Mouse (Mus musculus): ENCODE measurements around the gene Lrpprc. TPM values are rescaled to one million over a fixed set of nuclear protein-coding genes. Genes with fewer than 3 reads are reported as not detected.
"Not testable (repeated sequence)": the region's sequence is repeated elsewhere in the genome, so short reads cannot be mapped to it uniquely, and the experiment has no call there.

Gene Lrpprc
- 75.1 and 80.6 TPM in 2 replicates for total RNA-seq (2021)
- long read RNA-seq, full-length matches to known transcripts, result 118 of 178 reads
- long read RNA-seq, partial matches to known transcripts, result 29 of 178 reads
- long read RNA-seq, other reads (novel, unspliced or antisense), result 31 of 178 reads

- peak; percentile 94 for DNase-seq
Measured at GRCm38 (mm10) chr17:84790447-84791098, at the start of gene Lrpprc. Gene Lrpprc, minus strand, starts transcription at chr17:84790789.

DNA sequence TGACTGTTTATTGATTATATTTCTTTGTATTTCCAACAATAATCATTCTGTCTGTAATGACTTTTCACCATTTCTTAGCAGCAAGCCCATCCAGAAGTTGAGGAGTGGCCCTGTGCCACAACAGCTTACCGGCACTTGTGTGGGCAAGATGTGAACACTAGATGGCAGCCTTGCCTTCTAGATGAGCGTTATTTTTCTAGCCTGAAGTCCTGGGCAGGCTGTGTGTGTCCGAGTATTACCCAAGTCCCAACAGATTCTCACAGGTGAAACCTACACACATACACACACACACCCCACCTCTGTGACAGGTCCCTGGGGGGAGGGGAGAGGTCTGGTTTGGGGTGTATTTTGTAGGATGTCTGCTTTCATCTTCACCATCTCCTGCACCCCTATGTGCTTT lies 47.2 kb upstream of the Lrpprc start:
- DNase-seq, result peak; percentile 61

- no peak for DNase-seq
Measured at GRCm38 (mm10) chr17:84835249-84835648, 44.7 kb upstream of the Lrpprc start.

DNA sequence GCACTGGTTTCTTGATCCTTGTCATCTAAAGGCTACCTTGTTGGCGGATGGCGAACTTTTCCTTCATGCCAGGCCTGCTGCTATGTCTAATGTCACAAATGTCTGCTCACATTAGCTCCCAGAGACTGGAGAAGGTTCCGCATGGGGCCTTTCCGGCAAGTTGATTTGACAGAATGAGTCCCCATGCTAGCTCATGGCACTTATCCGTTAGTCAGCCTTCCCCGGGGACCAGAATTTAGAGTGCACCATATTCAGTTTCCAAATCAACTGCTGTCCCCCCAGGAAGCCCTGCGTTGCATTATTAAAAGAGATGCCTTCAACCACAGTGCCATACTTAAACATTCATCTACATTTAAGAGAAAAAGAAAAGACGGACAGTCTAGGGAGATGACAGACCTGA lies 41.8 kb upstream of the Lrpprc start:
- DNase-seq, result no peak

GRCm38 (mm10) chr17:84828301-84828700 lies 37.7 kb upstream of the Lrpprc start:
- no peak for DNase-seq

GRCm38 (mm10) chr17:84820603-84821002 lies 30.0 kb upstream of the Lrpprc start:
- peak; percentile 23 for DNase-seq

DNA sequence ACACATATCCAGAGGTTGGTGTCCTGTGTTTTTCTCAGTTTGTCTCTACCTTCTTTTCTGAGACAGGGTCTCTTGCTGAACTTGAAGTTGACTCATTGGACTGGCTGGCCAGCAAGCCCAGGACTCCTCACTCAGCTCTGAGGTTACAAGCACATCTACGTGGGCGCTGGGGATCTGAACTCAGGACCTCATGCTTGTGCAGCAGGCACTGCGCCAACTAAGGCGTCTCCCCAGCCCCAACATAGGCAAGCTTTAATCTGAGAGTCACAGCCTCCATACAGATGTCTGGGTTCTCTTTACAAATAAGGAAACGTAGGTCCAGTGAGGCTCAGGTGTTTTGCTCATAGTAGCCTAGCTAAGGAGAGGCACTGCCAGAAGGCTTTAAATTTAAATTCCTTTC lies 27.8 kb upstream of the Lrpprc start:
- DNase-seq, result no peak

DNA sequence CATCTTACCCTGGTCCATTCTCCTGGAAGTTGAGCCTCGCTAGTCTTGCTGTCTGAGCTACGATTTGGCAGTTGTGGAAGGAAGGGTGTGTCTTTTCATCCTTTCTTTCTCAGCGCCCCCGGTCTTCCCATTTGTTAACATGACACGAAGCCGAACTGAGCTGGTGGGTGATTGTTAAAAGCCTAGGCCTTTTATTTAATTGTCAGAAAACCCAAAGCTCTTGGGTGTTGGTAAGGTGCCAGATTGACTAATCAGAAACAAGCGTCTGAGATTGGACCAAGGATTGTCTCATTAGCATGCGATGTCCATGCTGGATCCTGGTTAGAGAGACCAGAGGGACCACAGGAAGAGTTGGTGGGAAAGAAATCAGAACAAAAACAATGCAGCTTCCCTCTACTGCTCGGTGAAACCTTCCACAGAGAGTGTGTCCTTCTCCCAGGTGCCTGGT lies 25.4 kb upstream of the Lrpprc start:
- no peak for DNase-seq

DNA sequence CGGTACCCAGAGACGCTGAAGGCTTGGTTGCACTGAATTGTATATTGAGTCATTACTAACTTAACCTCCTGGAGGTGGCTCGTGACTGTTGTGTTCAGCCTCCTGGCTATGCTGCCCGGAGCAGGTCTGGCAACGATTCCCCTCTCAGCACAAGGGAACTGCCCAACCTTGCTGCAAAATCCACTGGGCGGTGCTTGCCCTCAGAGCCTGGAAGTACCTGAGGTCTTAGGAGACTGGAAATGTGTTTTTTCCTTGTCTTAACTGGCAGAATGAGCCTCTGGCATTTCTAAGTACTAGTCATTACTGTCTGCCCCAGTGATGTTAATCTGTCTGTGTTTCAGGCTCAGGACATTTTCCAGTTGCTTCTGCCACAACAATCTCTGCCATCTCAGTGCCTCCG lies 24.3 kb upstream of the Lrpprc start:
- DNase-seq, result no peak

DNA sequence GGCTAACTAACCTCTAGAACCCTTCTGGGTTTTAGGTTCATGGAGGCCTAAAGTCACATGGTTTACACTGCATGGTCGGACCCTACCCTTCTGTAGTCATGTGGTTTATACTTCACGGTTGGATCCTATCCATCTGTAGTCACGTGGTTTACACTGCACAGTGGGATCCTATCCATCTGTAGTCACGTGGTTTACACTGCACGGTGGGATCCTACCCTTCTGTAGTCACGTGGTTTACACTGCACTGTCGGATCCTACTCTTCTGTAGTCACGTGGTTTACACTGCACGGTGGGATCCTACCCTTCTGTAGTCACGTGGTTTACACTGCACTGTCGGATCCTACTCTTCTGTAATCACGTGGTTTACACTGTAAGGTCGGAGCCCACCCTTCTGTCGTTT lies 23.6 kb upstream of the Lrpprc start:
- not testable (repeated sequence) for DNase-seq

- no peak for DNase-seq
Measured at GRCm38 (mm10) chr17:84792006-84792405, 1.4 kb upstream of the Lrpprc start.

- no peak for DNase-seq
Measured at GRCm38 (mm10) chr17:84791156-84791555, 567 bp upstream of the Lrpprc start.

- no peak for DNase-seq
Measured at GRCm38 (mm10) chr17:84790043-84790442, 546 bp downstream of the Lrpprc start.

- DNase-seq, result no peak
Measured at GRCm38 (mm10) chr17:84788376-84789125, 2.0 kb downstream of the Lrpprc start.

DNA sequence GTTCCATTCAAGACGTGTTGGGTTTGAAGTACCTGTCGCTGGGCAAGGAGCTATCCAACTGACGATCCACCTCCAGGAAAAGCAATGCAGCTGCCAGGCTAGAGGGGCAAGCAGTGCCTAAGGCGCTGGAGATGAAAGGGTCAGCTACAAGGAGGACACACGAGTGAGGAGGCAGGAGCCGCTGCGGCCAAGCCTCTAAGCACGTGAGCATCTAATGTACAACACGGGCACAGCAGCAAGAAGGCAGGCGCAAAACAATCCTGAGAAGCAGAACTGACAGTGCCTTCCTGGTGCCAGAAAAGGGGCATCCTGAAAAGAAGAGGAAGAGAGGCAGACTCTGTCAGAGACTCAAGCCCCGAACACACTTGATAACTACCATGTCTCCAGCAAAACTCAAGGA lies 3.1 kb downstream of the Lrpprc start:
- no peak for DNase-seq

DNA sequence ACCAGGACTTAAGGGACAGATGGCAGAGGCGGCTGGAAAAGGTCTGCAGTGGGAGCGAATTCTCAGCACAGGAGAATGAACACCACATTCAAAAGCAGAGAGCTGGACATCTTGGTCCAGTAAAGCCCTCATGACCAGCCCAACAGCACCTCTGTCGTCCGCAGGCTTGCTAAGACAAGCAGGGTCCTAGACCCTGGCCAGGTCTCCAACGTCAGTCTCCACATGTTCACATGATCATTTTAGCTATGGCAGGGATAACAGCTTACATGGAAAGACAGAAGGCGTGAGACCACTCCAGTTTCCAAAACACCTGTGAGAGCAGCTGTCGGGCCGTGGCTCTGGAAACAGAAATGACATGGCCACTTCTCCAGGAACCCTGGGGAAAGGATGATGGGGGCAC lies 3.7 kb downstream of the Lrpprc start:
- DNase-seq, result no peak

DNA sequence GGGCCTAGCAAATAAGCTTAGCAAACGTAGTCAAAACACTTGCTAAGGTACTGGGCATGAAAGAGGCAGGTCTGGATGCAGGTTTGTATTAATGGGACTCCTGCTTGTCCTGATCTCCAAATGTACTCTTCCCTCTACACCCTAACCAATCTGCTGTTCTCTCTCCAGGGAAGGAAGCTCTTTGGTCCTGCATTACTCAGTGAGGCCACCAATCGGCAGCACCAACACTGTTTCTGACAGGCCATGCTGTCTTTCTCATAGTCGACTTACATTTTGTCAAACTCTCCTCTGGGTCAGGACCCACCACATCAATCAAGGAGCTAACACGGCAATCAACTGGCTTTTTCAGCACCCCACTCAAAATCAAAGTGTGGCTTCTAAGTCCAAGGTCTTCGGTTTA lies 5.4 kb downstream of the Lrpprc start:
- no peak for DNase-seq

DNA sequence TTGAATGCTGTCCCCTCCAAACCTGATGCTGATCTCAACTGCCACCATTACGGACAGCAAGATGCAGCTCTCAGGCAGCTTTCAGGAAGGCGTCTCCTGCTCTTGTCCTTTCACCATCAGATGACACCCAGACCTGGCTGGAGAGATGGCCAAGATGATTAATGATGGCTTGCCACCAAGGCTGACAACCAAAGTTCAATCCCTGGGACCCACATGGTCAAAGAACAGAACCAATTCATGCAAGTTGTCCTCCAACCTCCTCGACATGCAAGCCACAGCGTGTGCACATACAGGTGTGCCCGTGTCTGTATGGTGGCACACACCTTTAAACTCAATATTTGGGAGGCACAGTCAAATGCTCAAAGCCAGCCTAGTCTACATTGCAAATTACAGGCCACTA lies 7.1 kb downstream of the Lrpprc start:
- no peak for DNase-seq

- no peak for DNase-seq
Measured at GRCm38 (mm10) chr17:84780321-84780720, 10.3 kb downstream of the Lrpprc start.

DNA sequence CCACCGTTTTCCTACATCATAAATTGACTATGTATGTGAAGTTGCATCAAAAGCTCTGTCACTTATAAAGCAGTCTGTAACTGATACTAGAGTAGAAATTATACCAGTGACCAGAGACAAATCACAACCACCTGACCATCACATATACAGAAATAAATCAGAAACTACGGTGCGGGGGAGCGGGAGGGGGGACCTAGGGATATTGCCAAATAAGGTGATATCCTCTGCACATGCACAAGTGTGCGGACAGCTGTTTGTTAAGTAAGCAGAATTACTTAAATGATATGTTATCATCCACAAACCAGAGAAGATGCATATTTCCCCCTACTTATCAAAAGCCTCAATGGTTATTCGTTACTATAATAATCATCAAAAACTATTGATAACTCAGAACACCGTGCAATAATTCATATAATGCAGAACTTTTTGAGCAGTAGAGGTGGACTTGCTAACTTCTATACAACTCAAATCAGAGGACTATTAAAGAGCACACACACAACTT lies 12.1 kb downstream of the Lrpprc start:
- DNase-seq, result no peak

GRCm38 (mm10) chr17:84776362-84777000 lies 14.1 kb downstream of the Lrpprc start:
- no peak for DNase-seq

DNA sequence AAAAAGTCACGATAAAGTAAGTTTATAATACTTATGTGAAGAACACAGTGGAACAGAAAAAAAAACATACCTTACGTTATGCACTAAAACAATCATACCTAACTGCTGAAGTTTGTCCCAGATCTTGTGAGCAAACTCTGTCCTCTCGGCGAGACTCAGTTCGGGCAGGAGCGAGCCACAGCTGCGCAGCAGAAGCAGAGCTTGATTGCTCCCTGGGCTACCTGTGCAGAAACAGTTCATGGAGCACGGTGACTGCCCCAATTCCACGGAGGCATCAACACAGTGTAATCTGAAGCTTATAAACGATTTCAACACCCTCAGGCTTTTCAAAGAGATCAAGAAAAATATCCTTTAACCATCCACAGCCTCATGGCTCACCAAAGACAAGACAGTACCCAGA lies 15.3 kb downstream of the Lrpprc start:
- DNase-seq, result no peak

- no peak for DNase-seq
Measured at GRCm38 (mm10) chr17:84771882-84772281, 18.7 kb downstream of the Lrpprc start.

Measured in adrenal gland, postnatal 25 days (tissue).